In genomic region chr1:72390420-72390819, GRCm38 (mm10) we compare ENCODE assay signal across 25 mouse cellular contexts.
A peak's percentile ranks its signal among the peaks of the same experiment; 100 is the strongest.
DNase-seq lines count a peak whose midpoint lies in the region; ATAC-seq lines count a peak whose summit lies in the region.
"Had no signal": no experiment of that assay in that cellular context is flagged by ENCODE, and none has a peak within 500 bp of the region (broad histone marks: within the 10 kb centered on the region; RNA-seq: fewer than 3 reads in every experiment).

No protein-coding gene starts in this region.

- no peak overlapping the region for H3K4me3 ChIP-seq in midbrain, embryonic 16.5 days (ENCODE audit: low read depth, low read length)
- no peak overlapping the region for H3K4me3 ChIP-seq in midbrain, embryonic 13.5 days (replicated peaks)
- H3K4me3 ChIP-seq: embryonic facial prominence, embryonic 10.5 days; embryonic facial prominence, embryonic 13.5 days; erythroblast, embryonic 14.5 days; forebrain, embryonic 12.5 days; forebrain, embryonic 15.5 days; heart, embryonic 12.5 days; heart, embryonic 15.5 days; hindbrain, embryonic 10.5 days; hindbrain, embryonic 15.5 days had no signal

- no peaks in the 10 kb centered on the region for H3K36me3 ChIP-seq in midbrain, embryonic 16.5 days (ENCODE audit: control insufficient read depth, insufficient read depth, low read length)
- H3K36me3 ChIP-seq in midbrain, embryonic 13.5 days = peaks cover 16% of the 10 kb centered on the region
- H3K36me3 ChIP-seq: hindbrain, embryonic 15.5 days had no signal

- peak; percentile 39 for DNase-seq in heart, adult 11 months
- DNase-seq in heart, adult 9 months (ENCODE audit: low spot score in 2 of 2) = no peak
- DNase-seq: adrenal gland, adult 8-10 months; adrenal gland, postnatal 25 days; cerebellum, adult 11-12 months; cerebellum, adult 8-10 months; cerebellum, postnatal 10 days; cerebellum, postnatal 36 days; embryo, embryonic 11 days; gastrocnemius, postnatal 25 days; heart, postnatal 10 days; heart, postnatal 36 days had no signal

- ATAC-seq in midbrain, embryonic 16.5 days = no peak
- no peak for ATAC-seq in midbrain, embryonic 13.5 days
- peak; percentile 85 for ATAC-seq in megakaryocyte, adult 5-6 weeks (ENCODE audit: poor library complexity, severe bottlenecking)
- no peak for ATAC-seq in activated CD4-positive, CD25-positive, alpha-beta regulatory T cell, adult 4 months
- ATAC-seq: forebrain, embryonic 15.5 days had no signal

- WGBS in midbrain, embryonic 16.5 days = 60% methylated on average over 4 of the region's 4 CpGs
- 73% methylated on average over 4 of the region's 4 CpGs for WGBS in midbrain, embryonic 13.5 days

- no peak overlapping the region for H3K9ac ChIP-seq in midbrain, embryonic 16.5 days (ENCODE audit: low read depth, low read length)
- no peak overlapping the region for H3K9ac ChIP-seq in midbrain, embryonic 13.5 days (replicated peaks)
- H3K9ac ChIP-seq: embryonic facial prominence, embryonic 13.5 days; forebrain, embryonic 12.5 days; forebrain, embryonic 15.5 days; heart, embryonic 12.5 days; heart, embryonic 15.5 days; hindbrain, embryonic 15.5 days had no signal

- H3K27ac ChIP-seq in midbrain, embryonic 16.5 days (ENCODE audit: low read length) = 0 out of 2 replicates have a peak overlapping the region, but pooled peaks have one; percentile 17
- no peak overlapping the region for H3K27ac ChIP-seq in midbrain, embryonic 13.5 days
- H3K27ac ChIP-seq: embryonic facial prominence, embryonic 10.5 days; embryonic facial prominence, embryonic 13.5 days; forebrain, embryonic 12.5 days; forebrain, embryonic 15.5 days; heart, embryonic 15.5 days; hindbrain, embryonic 10.5 days; hindbrain, embryonic 15.5 days had no signal

- 0 out of 2 replicates have a peak, but pooled peaks cover 2% of the 10 kb centered on the region for H3K4me1 ChIP-seq in midbrain, embryonic 16.5 days (ENCODE audit: control insufficient read depth, insufficient read depth, low read length)
- peaks cover 4% of the 10 kb centered on the region for H3K4me1 ChIP-seq in midbrain, embryonic 13.5 days (replicated peaks)
- H3K4me1 ChIP-seq: forebrain, embryonic 12.5 days; forebrain, embryonic 15.5 days; heart, embryonic 12.5 days; heart, embryonic 15.5 days; hindbrain, embryonic 10.5 days; hindbrain, embryonic 15.5 days had no signal

- no peak overlapping the region for H3K4me2 ChIP-seq in midbrain, embryonic 16.5 days (ENCODE audit: low read length)
- H3K4me2 ChIP-seq in midbrain, embryonic 13.5 days (replicated peaks) = no peak overlapping the region
- H3K4me2 ChIP-seq: embryonic facial prominence, embryonic 13.5 days; forebrain, embryonic 12.5 days; forebrain, embryonic 15.5 days; heart, embryonic 12.5 days; heart, embryonic 15.5 days; hindbrain, embryonic 15.5 days had no signal

- no peaks in the 10 kb centered on the region for H3K27me3 ChIP-seq in midbrain, embryonic 16.5 days (ENCODE audit: control insufficient read depth, insufficient read depth, low read depth, low read length)
- H3K27me3 ChIP-seq in midbrain, embryonic 13.5 days = no peaks in the 10 kb centered on the region
- H3K27me3 ChIP-seq: embryonic facial prominence, embryonic 13.5 days; forebrain, embryonic 12.5 days; forebrain, embryonic 15.5 days; heart, embryonic 12.5 days; heart, embryonic 15.5 days; hindbrain, embryonic 15.5 days had no signal

- no peaks in the 10 kb centered on the region for H3K9me3 ChIP-seq in midbrain, embryonic 16.5 days (replicated peaks; ENCODE audit: control insufficient read depth, low read length, poor library complexity, severe bottlenecking)
- H3K9me3 ChIP-seq in midbrain, embryonic 13.5 days = no peaks in the 10 kb centered on the region
- H3K9me3 ChIP-seq: embryonic facial prominence, embryonic 10.5 days; embryonic facial prominence, embryonic 13.5 days; forebrain, embryonic 12.5 days; forebrain, embryonic 15.5 days; heart, embryonic 12.5 days; heart, embryonic 15.5 days; hindbrain, embryonic 10.5 days; hindbrain, embryonic 15.5 days had no signal
